Mouse (Mus musculus): ENCODE data around the gene Sim1. TPM values are rescaled to one million over a fixed set of nuclear protein-coding genes. Genes with fewer than 3 reads are reported as not detected.

Gene Sim1
- total RNA-seq, 1 experiment from 2014 or later, result not detected

GRCm38 (mm10) chr10:50899846-50900745 lies 5.5 kb downstream of the Sim1 start:
- no peak for ATAC-seq (ENCODE audit: extremely low read depth, insufficient number of reproducible peaks, low FRiP score, poor library complexity, severe bottlenecking)

GRCm38 (mm10) chr10:50900746-50901600 lies 6.4 kb downstream of the Sim1 start:
- no peak for ATAC-seq (ENCODE audit: extremely low read depth, insufficient number of reproducible peaks, low FRiP score, poor library complexity, severe bottlenecking)

- no peak for ATAC-seq (ENCODE audit: extremely low read depth, insufficient number of reproducible peaks, low FRiP score, poor library complexity, severe bottlenecking)
Measured at GRCm38 (mm10) chr10:50901601-50902475, 7.3 kb downstream of the Sim1 start.

GRCm38 (mm10) chr10:50902741-50903715 lies 8.5 kb downstream of the Sim1 start:
- ATAC-seq (ENCODE audit: extremely low read depth, insufficient number of reproducible peaks, low FRiP score, poor library complexity, severe bottlenecking), result no peak

- no peak for ATAC-seq (ENCODE audit: extremely low read depth, insufficient number of reproducible peaks, low FRiP score, poor library complexity, severe bottlenecking)
Measured at GRCm38 (mm10) chr10:50903846-50904763, 9.6 kb downstream of the Sim1 start.

- no peak for ATAC-seq (ENCODE audit: extremely low read depth, insufficient number of reproducible peaks, low FRiP score, poor library complexity, severe bottlenecking)
Measured at GRCm38 (mm10) chr10:50904764-50905701, 10.5 kb downstream of the Sim1 start.

GRCm38 (mm10) chr10:50910400-50910799 lies 15.8 kb downstream of the Sim1 start:
- no peak for ATAC-seq (ENCODE audit: extremely low read depth, insufficient number of reproducible peaks, low FRiP score, poor library complexity, severe bottlenecking)

GRCm38 (mm10) chr10:50910861-50911410 lies 16.4 kb downstream of the Sim1 start:
- no peak for ATAC-seq (ENCODE audit: extremely low read depth, insufficient number of reproducible peaks, low FRiP score, poor library complexity, severe bottlenecking)

GRCm38 (mm10) chr10:50915607-50916006 lies 21.1 kb downstream of the Sim1 start:
- no peak for ATAC-seq (ENCODE audit: extremely low read depth, insufficient number of reproducible peaks, low FRiP score, poor library complexity, severe bottlenecking)

- ATAC-seq (ENCODE audit: extremely low read depth, insufficient number of reproducible peaks, low FRiP score, poor library complexity, severe bottlenecking), result no peak
Measured at GRCm38 (mm10) chr10:50929281-50929680, 34.7 kb downstream of the Sim1 start.

GRCm38 (mm10) chr10:50935673-50936072 lies 41.1 kb downstream of the Sim1 start:
- ATAC-seq (ENCODE audit: extremely low read depth, insufficient number of reproducible peaks, low FRiP score, poor library complexity, severe bottlenecking), result no peak

GRCm38 (mm10) chr10:50973625-50974024 lies 79.1 kb downstream of the Sim1 start:
- no peak for ATAC-seq (ENCODE audit: extremely low read depth, insufficient number of reproducible peaks, low FRiP score, poor library complexity, severe bottlenecking)

GRCm38 (mm10) chr10:50981849-50982248 lies 87.3 kb downstream of the Sim1 start:
- ATAC-seq (ENCODE audit: extremely low read depth, insufficient number of reproducible peaks, low FRiP score, poor library complexity, severe bottlenecking), result no peak

GRCm38 (mm10) chr10:50983620-50984019 lies 89.1 kb downstream of the Sim1 start:
- ATAC-seq (ENCODE audit: extremely low read depth, insufficient number of reproducible peaks, low FRiP score, poor library complexity, severe bottlenecking), result no peak

- ATAC-seq (ENCODE audit: extremely low read depth, insufficient number of reproducible peaks, low FRiP score, poor library complexity, severe bottlenecking), result no peak
Measured at GRCm38 (mm10) chr10:51007798-51008197, 113.2 kb downstream of the Sim1 start.

Data from neutrophil, adult 5-6 weeks (primary cell).